Mouse (Mus musculus): ENCODE measurements at regions not wholly inside any gene's neighbourhood (a gene's known extent, or its start where the extent isn't known, plus 50 kb on each side); places are given as distances from the start of the nearest gene placed in this dataset.

DNA sequence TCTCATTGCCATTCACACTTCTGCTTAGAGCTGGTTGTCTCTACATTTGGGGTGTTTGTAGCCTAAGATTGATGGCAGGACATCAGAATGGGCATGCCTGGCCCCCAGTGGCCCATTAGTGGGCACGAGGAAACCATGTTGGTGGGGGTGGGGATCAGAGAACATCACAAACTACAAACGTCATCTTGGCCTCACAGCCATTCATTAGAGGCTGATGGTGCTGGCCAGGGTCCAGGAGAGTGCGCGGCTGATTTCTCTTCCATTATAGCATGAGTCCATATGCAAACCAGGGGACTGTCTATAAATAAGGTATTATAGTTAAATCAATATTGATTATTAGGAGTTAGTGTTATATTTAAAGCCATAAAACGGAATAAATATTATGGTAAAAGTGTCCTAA lies 67.9 kb downstream of the 3100002H09Rik start:
- no peaks in the 10 kb centered on the region for H3K9me3 ChIP-seq (ENCODE audit: control insufficient read depth, low read length)
- H3K4me3 ChIP-seq (replicated peaks; ENCODE audit: low read length), result no peak overlapping the region
- ATAC-seq, result no peak
- no peaks in the 10 kb centered on the region for H3K4me1 ChIP-seq (replicated peaks; ENCODE audit: control insufficient read depth, insufficient read depth, low read length)
- no peaks in the 10 kb centered on the region for H3K36me3 ChIP-seq (ENCODE audit: control insufficient read depth, insufficient read depth)
- no peak overlapping the region for H3K4me2 ChIP-seq (ENCODE audit: low read length)
- no peak overlapping the region for H3K27ac ChIP-seq (ENCODE audit: low read length)
- H3K9ac ChIP-seq (replicated peaks; ENCODE audit: low read depth, low read length), result no peak overlapping the region
- H3K27me3 ChIP-seq (replicated peaks; ENCODE audit: control insufficient read depth, insufficient read depth, low read length), result no peaks in the 10 kb centered on the region
- 33% methylated on average over 5 of the region's 5 CpGs for WGBS

DNA sequence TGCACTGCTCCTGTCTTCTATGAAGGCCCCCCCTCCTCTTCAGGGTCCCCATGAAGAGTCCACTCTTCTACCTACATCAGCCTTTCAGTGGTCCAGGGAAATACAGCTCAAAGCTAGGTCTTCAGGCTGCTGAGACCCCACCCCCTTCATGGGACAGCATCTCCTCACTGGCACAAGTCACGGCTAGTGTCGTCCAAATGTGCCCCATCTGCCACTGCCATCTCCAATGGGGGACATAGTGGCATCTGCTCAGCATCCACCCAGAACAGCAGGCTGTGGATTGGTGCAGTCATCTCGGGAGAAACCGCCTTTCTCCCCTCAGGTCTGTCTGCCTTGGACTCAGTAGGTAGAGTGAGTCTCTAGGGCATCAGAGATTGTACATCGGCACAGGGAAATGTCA lies 72.1 kb downstream of the 3100002H09Rik start:
- ATAC-seq, result no peak
- no peaks in the 10 kb centered on the region for H3K36me3 ChIP-seq (ENCODE audit: control insufficient read depth, insufficient read depth)
- H3K9ac ChIP-seq (replicated peaks; ENCODE audit: low read depth, low read length), result no peak overlapping the region
- H3K27ac ChIP-seq (ENCODE audit: low read length), result no peak overlapping the region
- H3K4me1 ChIP-seq (replicated peaks; ENCODE audit: control insufficient read depth, insufficient read depth, low read length), result no peaks in the 10 kb centered on the region
- no peak overlapping the region for H3K4me3 ChIP-seq (replicated peaks; ENCODE audit: low read length)
- no peak overlapping the region for H3K4me2 ChIP-seq (ENCODE audit: low read length)
- H3K27me3 ChIP-seq (replicated peaks; ENCODE audit: control insufficient read depth, insufficient read depth, low read length), result no peaks in the 10 kb centered on the region
- WGBS, result 85% methylated on average over 5 of the region's 5 CpGs
- no peaks in the 10 kb centered on the region for H3K9me3 ChIP-seq (ENCODE audit: control insufficient read depth, low read length)

DNA sequence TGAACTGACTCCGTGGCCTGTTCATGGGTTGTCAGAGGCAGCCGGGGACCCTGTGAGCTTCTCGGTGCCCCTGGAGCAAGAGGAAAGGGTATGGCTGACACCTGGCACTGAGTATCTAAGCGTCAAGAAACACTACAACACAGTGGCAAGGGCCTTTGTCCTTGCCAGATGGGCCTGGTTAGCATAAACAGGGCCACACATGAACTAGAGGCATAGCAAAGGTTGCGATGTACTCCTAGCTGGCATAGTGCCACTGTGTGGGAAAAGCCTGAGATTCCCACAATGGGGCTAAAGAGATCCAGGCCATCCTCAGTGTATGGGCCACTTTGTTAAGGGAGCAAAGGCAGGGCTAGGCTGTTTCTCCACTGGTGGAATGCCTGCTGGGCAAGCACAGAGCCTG lies 72.9 kb downstream of the 3100002H09Rik start:
- Histone ChIP-seq H3K4me1 (replicated peaks; ENCODE audit: control insufficient read depth, insufficient read depth, low read length) (no peaks in the 10 kb centered on the region), H3K27ac (ENCODE audit: low read length) (no peak overlapping the region), H3K27me3 (replicated peaks; ENCODE audit: control insufficient read depth, insufficient read depth, low read length) (no peaks in the 10 kb centered on the region), H3K36me3 (ENCODE audit: control insufficient read depth, insufficient read depth) (no peaks in the 10 kb centered on the region), H3K9me3 (ENCODE audit: control insufficient read depth, low read length) (no peaks in the 10 kb centered on the region), H3K4me2 (ENCODE audit: low read length) (no peak overlapping the region), H3K9ac (replicated peaks; ENCODE audit: low read depth, low read length) (no peak overlapping the region), H3K4me3 (replicated peaks; ENCODE audit: low read length) (no peak overlapping the region)
- 33% methylated on average over 5 of the region's 5 CpGs for WGBS
- ATAC-seq, result no peak

DNA sequence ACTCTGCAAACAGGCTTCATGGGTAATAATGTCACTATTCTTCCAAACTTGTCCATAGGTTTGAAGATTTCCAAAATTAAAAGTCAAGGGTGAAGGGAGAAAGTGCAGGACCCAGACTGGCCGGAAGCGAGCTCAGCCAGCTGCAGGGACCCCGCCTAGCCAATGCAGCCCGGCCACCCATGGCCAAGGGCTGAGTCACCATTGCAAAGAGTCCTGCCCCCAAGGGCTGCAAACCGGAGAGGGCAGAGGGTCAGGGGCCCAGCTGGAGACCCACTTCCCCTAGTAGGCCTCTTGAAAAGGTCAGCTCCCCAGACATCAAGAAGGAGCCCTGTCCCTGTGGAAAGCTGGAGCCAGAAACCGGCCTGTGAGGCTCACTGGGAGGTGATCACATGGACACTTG lies 77.0 kb downstream of the 3100002H09Rik start:
- Histone ChIP-seq H3K4me3 (replicated peaks; ENCODE audit: low read length) (no peak overlapping the region), H3K4me1 (replicated peaks; ENCODE audit: control insufficient read depth, insufficient read depth, low read length) (no peaks in the 10 kb centered on the region; the same call in 1 of the 2 replicates), H3K9ac (replicated peaks; ENCODE audit: low read depth, low read length) (no peak overlapping the region), H3K36me3 (ENCODE audit: control insufficient read depth, insufficient read depth) (no peaks in the 10 kb centered on the region), H3K9me3 (ENCODE audit: control insufficient read depth, low read length) (no peaks in the 10 kb centered on the region), H3K27ac (ENCODE audit: low read length) (no peak overlapping the region), H3K27me3 (replicated peaks; ENCODE audit: control insufficient read depth, insufficient read depth, low read length) (no peaks in the 10 kb centered on the region), H3K4me2 (ENCODE audit: low read length) (no peak overlapping the region)
- 77% methylated on average over 6 of the region's 6 CpGs for WGBS
- ATAC-seq, result no peak

DNA sequence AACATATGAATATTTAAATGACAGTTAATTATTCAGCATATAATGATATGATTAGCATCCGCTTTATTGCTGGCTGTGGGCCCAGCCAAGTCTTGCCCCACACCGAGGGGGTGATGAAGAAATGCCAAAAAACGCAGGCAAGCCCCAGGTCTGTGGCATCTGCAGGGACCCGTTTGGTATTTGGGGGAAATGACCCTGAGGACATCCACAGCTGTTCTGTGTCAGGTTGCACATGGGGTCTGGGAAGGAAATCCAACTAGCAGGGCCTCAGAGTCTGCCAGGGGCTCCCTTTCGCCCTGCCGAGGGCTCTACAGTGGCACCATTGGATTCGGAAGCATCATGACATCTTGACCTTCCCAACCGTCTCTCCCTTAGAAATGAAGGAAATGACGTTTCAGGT lies 80.0 kb downstream of the 3100002H09Rik start:
- H3K27me3 ChIP-seq (replicated peaks; ENCODE audit: control insufficient read depth, insufficient read depth, low read length), result no peaks in the 10 kb centered on the region
- no peaks in the 10 kb centered on the region for H3K36me3 ChIP-seq (ENCODE audit: control insufficient read depth, insufficient read depth)
- no peak overlapping the region for H3K9ac ChIP-seq (replicated peaks; ENCODE audit: low read depth, low read length)
- no peak for ATAC-seq
- WGBS, result 65% methylated on average over 9 of the region's 9 CpGs
- H3K27ac ChIP-seq (ENCODE audit: low read length), result no peak overlapping the region
- H3K4me1 ChIP-seq (replicated peaks; ENCODE audit: control insufficient read depth, insufficient read depth, low read length), result no peaks in the 10 kb centered on the region; the same call in 1 of the 2 replicates
- H3K4me2 ChIP-seq (ENCODE audit: low read length), result no peak overlapping the region
- H3K9me3 ChIP-seq (ENCODE audit: control insufficient read depth, low read length), result no peaks in the 10 kb centered on the region
- H3K4me3 ChIP-seq (replicated peaks; ENCODE audit: low read length), result no peak overlapping the region

DNA sequence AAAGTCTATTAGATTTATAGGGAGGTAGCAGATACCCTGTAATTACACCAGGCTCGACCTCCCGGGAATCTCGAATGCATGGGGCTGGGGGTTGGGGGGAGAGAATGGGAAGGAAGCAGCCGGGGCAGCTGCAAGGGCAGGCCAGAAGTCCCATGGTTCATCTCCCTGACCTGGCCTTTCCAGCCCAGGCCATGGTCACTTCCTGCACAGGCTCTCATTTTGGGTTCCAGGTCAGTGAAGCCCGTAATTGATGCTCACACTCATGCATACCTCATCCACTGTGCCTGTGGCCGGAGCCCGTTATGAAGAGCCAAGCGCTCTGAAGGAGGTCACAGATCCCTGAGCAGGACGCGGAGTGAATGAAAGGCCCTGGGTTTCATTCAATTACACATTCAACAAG lies 83.8 kb downstream of the 3100002H09Rik start:
- no peak for ATAC-seq
- H3K9ac ChIP-seq (replicated peaks; ENCODE audit: low read depth, low read length), result no peak overlapping the region

DNA sequence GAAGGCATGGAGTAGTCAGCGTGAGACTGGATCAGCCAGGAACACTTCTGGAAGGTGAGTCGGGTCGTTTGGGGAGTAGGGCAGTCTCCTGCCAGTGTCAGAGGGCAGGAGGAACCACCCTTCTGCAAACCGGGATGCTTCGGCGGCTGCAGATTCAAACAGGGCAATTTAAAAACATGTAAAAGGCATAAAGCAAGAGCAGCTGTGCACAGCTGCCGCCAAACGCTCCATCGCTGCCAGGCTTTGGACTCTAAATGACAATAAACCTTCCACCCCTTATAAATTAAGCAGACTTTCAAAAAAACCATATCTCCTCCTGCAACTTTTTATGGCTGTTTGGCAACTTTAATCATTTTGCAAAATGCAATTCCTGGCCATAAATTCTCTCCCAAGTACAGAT lies 84.2 kb downstream of the 3100002H09Rik start:
- no peaks in the 10 kb centered on the region for H3K9me3 ChIP-seq (ENCODE audit: control insufficient read depth, low read length)
- WGBS, result 56% methylated on average over 9 of the region's 9 CpGs
- H3K9ac ChIP-seq (replicated peaks; ENCODE audit: low read depth, low read length), result no peak overlapping the region
- H3K4me3 ChIP-seq (replicated peaks; ENCODE audit: low read length), result no peak overlapping the region
- no peaks in the 10 kb centered on the region for H3K36me3 ChIP-seq (ENCODE audit: control insufficient read depth, insufficient read depth)
- no peak overlapping the region for H3K27ac ChIP-seq (ENCODE audit: low read length)
- ATAC-seq, result no peak
- H3K4me2 ChIP-seq (ENCODE audit: low read length), result no peak overlapping the region
- H3K4me1 ChIP-seq (replicated peaks; ENCODE audit: control insufficient read depth, insufficient read depth, low read length), result no peaks in the 10 kb centered on the region; the same call in 1 of the 2 replicates
- no peaks in the 10 kb centered on the region for H3K27me3 ChIP-seq (replicated peaks; ENCODE audit: control insufficient read depth, insufficient read depth, low read length)

More for the DNA sequence above, 83.8 kb downstream of the 3100002H09Rik start:
- no peaks in the 10 kb centered on the region for H3K36me3 ChIP-seq (ENCODE audit: control insufficient read depth, insufficient read depth)
- H3K4me1 ChIP-seq (replicated peaks; ENCODE audit: control insufficient read depth, insufficient read depth, low read length), result no peaks in the 10 kb centered on the region; the same call in 1 of the 2 replicates
- no peak overlapping the region for H3K4me2 ChIP-seq (ENCODE audit: low read length)
- no peak overlapping the region for H3K4me3 ChIP-seq (replicated peaks; ENCODE audit: low read length)
- no peaks in the 10 kb centered on the region for H3K9me3 ChIP-seq (ENCODE audit: control insufficient read depth, low read length)
- WGBS, result 26% methylated on average over 10 of the region's 10 CpGs
- no peaks in the 10 kb centered on the region for H3K27me3 ChIP-seq (replicated peaks; ENCODE audit: control insufficient read depth, insufficient read depth, low read length)
- no peak overlapping the region for H3K27ac ChIP-seq (ENCODE audit: low read length)

DNA sequence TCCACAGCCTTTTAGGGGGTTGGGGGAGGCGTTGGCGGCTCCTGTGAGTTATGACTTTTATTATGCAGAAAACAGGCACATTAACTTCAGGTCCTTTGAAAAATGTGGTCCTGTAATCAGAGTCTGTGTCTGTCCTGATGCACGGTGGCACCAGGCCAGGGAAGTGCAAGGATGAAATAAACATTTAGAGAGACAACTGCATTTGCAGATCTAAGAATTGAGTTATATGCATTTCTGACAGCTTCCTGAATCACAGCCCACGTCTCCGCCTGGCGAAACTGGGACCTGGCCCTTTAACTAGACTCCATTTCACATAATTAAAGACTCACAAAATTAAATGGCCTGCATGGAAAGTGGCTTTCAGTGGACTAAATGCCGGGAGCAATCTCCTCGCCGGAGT lies 90.3 kb downstream of the 3100002H09Rik start:
- H3K27me3 ChIP-seq (replicated peaks; ENCODE audit: control insufficient read depth, insufficient read depth, low read length), result no peaks in the 10 kb centered on the region
- peaks cover 11% of the 10 kb centered on the region for H3K4me1 ChIP-seq (replicated peaks; ENCODE audit: control insufficient read depth, insufficient read depth, low read length)
- no peaks in the 10 kb centered on the region for H3K36me3 ChIP-seq (ENCODE audit: control insufficient read depth, insufficient read depth)
- 47% methylated on average over 9 of the region's 9 CpGs for WGBS
- no peak overlapping the region for H3K4me3 ChIP-seq (replicated peaks; ENCODE audit: low read length)
- H3K9ac ChIP-seq (replicated peaks; ENCODE audit: low read depth, low read length), result no peak overlapping the region
- H3K27ac ChIP-seq (ENCODE audit: low read length), result no peak overlapping the region
- no peaks in the 10 kb centered on the region for H3K9me3 ChIP-seq (ENCODE audit: control insufficient read depth, low read length)
- H3K4me2 ChIP-seq (ENCODE audit: low read length), result no peak overlapping the region
- no peak for ATAC-seq

DNA sequence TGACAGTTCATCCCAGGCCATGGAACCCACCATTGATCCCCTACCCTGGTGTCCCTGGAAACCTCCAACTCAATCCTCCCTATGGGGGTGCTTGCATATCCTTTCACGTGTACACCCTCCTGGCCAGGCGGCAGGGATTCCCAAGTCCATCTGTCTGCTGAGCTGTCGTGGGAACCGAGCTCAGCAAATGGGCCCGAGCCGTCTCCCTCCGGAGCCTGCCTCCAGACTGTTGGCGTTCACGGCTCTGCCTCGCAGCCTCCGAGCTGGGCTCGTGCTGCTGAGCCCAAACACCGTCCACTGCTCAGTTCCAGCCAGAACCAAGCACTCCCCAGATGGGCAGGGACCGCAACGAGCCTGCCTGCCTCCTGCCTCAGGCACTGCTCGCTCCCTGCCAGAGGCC lies 98.8 kb downstream of the 3100002H09Rik start:
- Histone ChIP-seq H3K27ac (ENCODE audit: low read length) (no peak overlapping the region), H3K4me2 (ENCODE audit: low read length) (no peak overlapping the region), H3K36me3 (ENCODE audit: control insufficient read depth, insufficient read depth) (no peaks in the 10 kb centered on the region), H3K4me3 (replicated peaks; ENCODE audit: low read length) (no peak overlapping the region), H3K9ac (replicated peaks; ENCODE audit: low read depth, low read length) (no peak overlapping the region), H3K27me3 (replicated peaks; ENCODE audit: control insufficient read depth, insufficient read depth, low read length) (0 out of 2 replicates have a peak, but pooled peaks cover 3% of the 10 kb centered on the region), H3K4me1 (replicated peaks; ENCODE audit: control insufficient read depth, insufficient read depth, low read length) (0 out of 2 replicates have a peak, but pooled peaks cover 6% of the 10 kb centered on the region), H3K9me3 (ENCODE audit: control insufficient read depth, low read length) (no peaks in the 10 kb centered on the region)
- no peak for ATAC-seq
- 49% methylated on average over 16 of the region's 16 CpGs for WGBS

DNA sequence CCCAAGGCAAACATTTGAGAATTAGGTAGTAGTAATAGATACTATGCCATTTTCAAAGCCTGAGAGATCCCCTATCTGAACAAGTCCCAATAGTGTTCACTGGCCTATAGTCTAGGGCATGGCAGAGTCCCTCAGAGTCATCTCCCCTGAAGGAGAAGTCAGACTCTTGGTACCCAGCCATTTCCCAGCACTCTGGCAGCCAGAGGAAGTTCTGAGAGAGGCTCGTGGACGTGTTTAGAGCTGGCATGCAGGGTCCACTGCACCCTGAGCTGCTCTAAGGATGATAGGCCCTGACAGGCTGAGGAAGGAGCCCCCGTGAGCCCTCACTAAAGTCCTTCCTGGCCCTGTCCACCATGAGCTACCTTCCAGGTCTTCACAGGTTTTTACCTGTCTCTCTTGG lies 99.8 kb downstream of the 3100002H09Rik start:
- no peak overlapping the region for H3K27ac ChIP-seq (ENCODE audit: low read length)
- no peak overlapping the region for H3K4me3 ChIP-seq (replicated peaks; ENCODE audit: low read length)
- WGBS, result 88% methylated on average over 3 of the region's 3 CpGs
- H3K36me3 ChIP-seq (ENCODE audit: control insufficient read depth, insufficient read depth), result no peaks in the 10 kb centered on the region
- H3K4me1 ChIP-seq (replicated peaks; ENCODE audit: control insufficient read depth, insufficient read depth, low read length), result peaks cover 13% of the 10 kb centered on the region; the same call in 1 of the 2 replicates
- no peak overlapping the region for H3K9ac ChIP-seq (replicated peaks; ENCODE audit: low read depth, low read length)
- no peaks in the 10 kb centered on the region for H3K9me3 ChIP-seq (ENCODE audit: control insufficient read depth, low read length)
- ATAC-seq, result no peak
- 0 out of 2 replicates have a peak, but pooled peaks cover 3% of the 10 kb centered on the region for H3K27me3 ChIP-seq (replicated peaks; ENCODE audit: control insufficient read depth, insufficient read depth, low read length)
- no peak overlapping the region for H3K4me2 ChIP-seq (ENCODE audit: low read length)

All from forebrain, embryonic 16.5 days (tissue).